Mouse (Mus musculus): ENCODE results near the gene Mgme1. TPM values are rescaled to one million over a fixed set of nuclear protein-coding genes. Genes with fewer than 3 reads are reported as not detected.

Gene Mgme1
- polyA plus RNA-seq (2012; rRNA removed), result 8.0 TPM in 2 replicates

GRCm38 (mm10) chr2:144270507-144271420, at the start of gene Mgme1, which contains the start of gene Snx5:
Gene Mgme1 (plus strand): TSS chr2:144270663.
Gene Snx5 (minus strand): TSS chr2:144270906.

Other genes with a start within 250 kb of the Mgme1 start
- gene Banf2, start 237.6 kb upstream of the Mgme1 start, polyA plus RNA-seq (2012; rRNA removed), result not detected in 2 replicates
- gene Snx5, start 243 bp downstream of the Mgme1 start, polyA plus RNA-seq (2012; rRNA removed), result 81.9 and 91.7 TPM in 2 replicates
- 0.05 and 0.49 TPM in 2 replicates for gene Ovol2, start 61.5 kb downstream of the Mgme1 start, polyA plus RNA-seq (2012; rRNA removed)
- 31.3 and 32.8 TPM in 2 replicates for gene Kat14, start 98.3 kb downstream of the Mgme1 start, polyA plus RNA-seq (2012; rRNA removed)
- gene Pet117, start 98.3 kb downstream of the Mgme1 start, polyA plus RNA-seq (2012; rRNA removed), result not detected in 2 replicates